Mouse (Mus musculus): ENCODE data around the gene Pnkp. TPM values are rescaled to one million over a fixed set of nuclear protein-coding genes. Genes with fewer than 3 reads are reported as not detected.

Pnkp gene
- total and polyA plus RNA-seq, 2 experiments = 20.8 to 45.7 TPM

DNA sequence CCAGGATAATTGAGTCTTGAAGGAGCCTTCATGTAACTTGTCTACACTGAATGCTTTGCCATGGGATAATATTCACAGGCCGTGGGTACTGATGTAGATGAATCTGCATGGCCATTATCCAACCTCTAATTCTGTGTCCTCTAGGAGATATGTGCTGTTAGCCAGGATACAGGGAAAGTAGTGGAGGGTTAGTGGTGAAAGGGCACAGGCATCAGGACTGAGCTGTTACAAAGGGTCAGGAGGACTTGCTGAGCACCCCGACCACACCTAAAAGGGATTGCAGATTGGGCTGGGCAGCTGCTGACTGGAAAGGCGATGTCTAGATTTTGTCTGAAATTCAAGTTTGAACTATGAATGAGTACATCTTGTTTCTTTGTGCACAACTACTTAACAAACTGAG, 36.4 kb upstream of the Pnkp start:
- Histone ChIP-seq H3K4me3 (ENCODE audit: insufficient read depth, low read depth, low read length) (no peak overlapping the region), H3K27me3 (ENCODE audit: control insufficient read depth, insufficient read depth, low read length) (no peaks in the 10 kb centered on the region), H3K79me2 (ENCODE audit: control insufficient read depth, insufficient read depth, low read length) (peaks cover 44% of the 10 kb centered on the region), H3K4me1 (ENCODE audit: control insufficient read depth, insufficient read depth, low read length) (peaks cover 27% of the 10 kb centered on the region), H3K27ac (replicated peaks; ENCODE audit: insufficient read depth, low read depth, low read length) (peak overlapping the region; percentile 73), H3K9ac (ENCODE audit: low read depth, low read length) (peak overlapping the region; percentile 14; the same call in 1 of the 2 replicates), H3K36me3 (ENCODE audit: control insufficient read depth, insufficient read depth, low read length) (no peaks in the 10 kb centered on the region)
- no peak for TF ChIP-seq POLR2A (IDR thresholded peaks at IDR 0.05; ENCODE audit: extremely low read depth, insufficient read depth, low read length)
- no peak for TF ChIP-seq CTCF (IDR thresholded peaks at IDR 0.05; ENCODE audit: low read depth, low read length)
- WGBS = 35% methylated on average over 3 of the region's 3 CpGs
- DNase-seq (ENCODE audit: extremely low read depth, low read depth, low spot score) = peak; percentile 65

DNA sequence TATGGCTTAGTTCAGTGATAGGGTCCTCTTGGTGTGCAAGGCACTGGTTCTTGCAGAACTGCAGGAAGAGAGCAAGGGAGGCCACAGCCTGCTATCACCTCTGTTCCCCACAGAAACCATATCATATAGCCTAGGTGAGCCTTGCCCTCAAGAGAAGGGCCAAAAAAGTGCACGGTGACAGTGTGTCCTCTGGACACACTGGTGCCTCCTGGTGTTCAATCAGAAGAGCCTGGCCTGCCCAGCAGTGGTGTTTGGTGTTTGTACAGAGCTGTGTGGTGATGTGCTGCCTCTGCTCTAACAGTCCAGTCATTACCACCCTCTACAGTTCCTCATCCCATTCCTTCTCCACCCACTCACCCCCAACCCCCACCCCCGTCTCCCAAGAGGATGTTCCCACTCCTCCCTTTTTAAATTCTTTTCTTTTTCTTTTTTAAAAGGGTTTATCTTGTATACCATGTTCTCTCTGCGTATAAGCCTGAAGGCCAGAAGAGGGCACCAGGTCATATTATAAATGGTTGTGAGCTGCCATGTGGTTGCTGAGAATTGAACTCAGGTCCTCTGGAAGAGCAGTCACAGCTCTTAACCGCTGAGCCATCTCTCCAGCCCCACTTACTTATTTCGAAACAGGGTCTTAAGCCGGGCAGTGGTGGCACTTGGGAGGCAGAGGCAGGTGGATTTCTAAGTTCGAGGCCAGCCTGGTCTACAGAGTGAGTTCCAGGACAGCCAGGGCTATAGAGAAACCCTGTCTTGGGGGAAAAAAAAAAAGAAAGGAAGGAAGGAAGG, 35.1 kb upstream of the Pnkp start:
- H3K79me2 ChIP-seq (ENCODE audit: control insufficient read depth, insufficient read depth, low read length) = peaks cover 52% of the 10 kb centered on the region
- H3K36me3 ChIP-seq (ENCODE audit: control insufficient read depth, insufficient read depth, low read length) = no peaks in the 10 kb centered on the region
- H3K9ac ChIP-seq (ENCODE audit: low read depth, low read length) = no peak overlapping the region
- peak; percentile 53 for TF ChIP-seq CTCF (IDR thresholded peaks at IDR 0.05; ENCODE audit: low read depth, low read length)
- TF ChIP-seq POLR2A (IDR thresholded peaks at IDR 0.05; ENCODE audit: extremely low read depth, insufficient read depth, low read length) = no peak
- WGBS = 72% methylated on average over 7 of the region's 7 CpGs
- no peak overlapping the region for H3K27ac ChIP-seq (replicated peaks; ENCODE audit: insufficient read depth, low read depth, low read length)
- H3K27me3 ChIP-seq (ENCODE audit: control insufficient read depth, insufficient read depth, low read length) = no peaks in the 10 kb centered on the region
- peak; percentile 34 for DNase-seq (ENCODE audit: extremely low read depth, low read depth, low spot score)
- H3K4me3 ChIP-seq (ENCODE audit: insufficient read depth, low read depth, low read length) = no peak overlapping the region
- peaks cover 27% of the 10 kb centered on the region for H3K4me1 ChIP-seq (ENCODE audit: control insufficient read depth, insufficient read depth, low read length)

DNA sequence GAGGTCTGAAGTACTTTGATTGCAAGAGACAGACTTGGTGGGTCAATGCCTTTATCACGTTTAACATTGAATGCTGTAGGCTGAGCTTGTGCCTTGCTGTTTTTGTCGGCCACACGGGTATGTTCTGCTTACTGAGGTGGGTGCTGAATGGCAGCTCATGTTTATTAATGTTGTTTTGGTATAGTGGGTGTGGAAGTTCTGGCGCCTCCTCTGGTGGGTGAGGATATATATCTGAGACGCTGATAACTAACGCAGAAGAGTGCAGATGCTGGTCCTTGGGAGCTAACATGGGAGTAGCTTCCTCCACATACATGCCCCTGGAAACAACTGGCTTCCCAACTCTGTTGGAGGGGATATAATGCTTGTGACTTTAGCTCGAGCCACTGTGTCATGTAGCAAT, 33.5 kb upstream of the Pnkp start:
- H3K36me3 ChIP-seq (ENCODE audit: control insufficient read depth, insufficient read depth, low read length) = peaks cover under 1% of the 10 kb centered on the region; the same call in 1 of the 2 replicates
- H3K79me2 ChIP-seq (ENCODE audit: control insufficient read depth, insufficient read depth, low read length) = peaks cover 64% of the 10 kb centered on the region
- WGBS = 53% methylated on average over 7 of the region's 7 CpGs
- no peaks in the 10 kb centered on the region for H3K27me3 ChIP-seq (ENCODE audit: control insufficient read depth, insufficient read depth, low read length)
- no peak overlapping the region for H3K9ac ChIP-seq (ENCODE audit: low read depth, low read length)
- no peak overlapping the region for H3K4me3 ChIP-seq (ENCODE audit: insufficient read depth, low read depth, low read length)
- peaks cover 17% of the 10 kb centered on the region for H3K4me1 ChIP-seq (ENCODE audit: control insufficient read depth, insufficient read depth, low read length)
- no peak for DNase-seq (ENCODE audit: extremely low read depth, low read depth, low spot score)
- no peak for TF ChIP-seq POLR2A (IDR thresholded peaks at IDR 0.05; ENCODE audit: extremely low read depth, insufficient read depth, low read length)
- H3K27ac ChIP-seq (replicated peaks; ENCODE audit: insufficient read depth, low read depth, low read length) = no peak overlapping the region

DNA sequence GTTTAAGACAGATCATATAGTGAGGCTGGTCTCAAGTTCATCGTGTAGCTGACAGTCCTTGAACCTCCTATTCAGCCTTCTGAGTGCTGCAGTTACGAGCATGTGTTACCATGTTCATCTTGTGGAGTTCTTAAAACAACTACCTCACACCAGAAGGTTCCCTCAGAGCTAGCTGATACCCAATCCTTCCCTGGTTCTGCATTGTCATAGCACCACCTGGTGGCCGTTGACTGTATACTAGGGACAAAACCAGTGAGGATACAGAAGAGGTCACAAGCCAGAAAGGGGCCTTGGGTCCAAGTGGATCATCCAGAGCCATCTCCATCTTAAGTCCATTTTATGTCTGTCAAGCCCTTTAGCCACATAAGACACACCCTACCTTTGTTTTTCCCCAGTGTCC, 32.1 kb upstream of the Pnkp start:
- H3K27ac ChIP-seq (replicated peaks; ENCODE audit: insufficient read depth, low read depth, low read length) = no peak overlapping the region
- peaks cover 10% of the 10 kb centered on the region for H3K4me1 ChIP-seq (ENCODE audit: control insufficient read depth, insufficient read depth, low read length)
- WGBS = 21% methylated on average over 3 of the region's 3 CpGs
- H3K36me3 ChIP-seq (ENCODE audit: control insufficient read depth, insufficient read depth, low read length) = peaks cover 5% of the 10 kb centered on the region; the same call in 1 of the 2 replicates
- TF ChIP-seq CTCF (IDR thresholded peaks at IDR 0.05; ENCODE audit: low read depth, low read length) = peak; percentile 68
- TF ChIP-seq POLR2A (IDR thresholded peaks at IDR 0.05; ENCODE audit: extremely low read depth, insufficient read depth, low read length) = no peak
- no peak overlapping the region for H3K9ac ChIP-seq (ENCODE audit: low read depth, low read length)
- no peak overlapping the region for H3K4me3 ChIP-seq (ENCODE audit: insufficient read depth, low read depth, low read length)
- peak; percentile 56 for DNase-seq (ENCODE audit: extremely low read depth, low read depth, low spot score)
- H3K27me3 ChIP-seq (ENCODE audit: control insufficient read depth, insufficient read depth, low read length) = no peaks in the 10 kb centered on the region
- H3K79me2 ChIP-seq (ENCODE audit: control insufficient read depth, insufficient read depth, low read length) = peaks cover 78% of the 10 kb centered on the region

DNA sequence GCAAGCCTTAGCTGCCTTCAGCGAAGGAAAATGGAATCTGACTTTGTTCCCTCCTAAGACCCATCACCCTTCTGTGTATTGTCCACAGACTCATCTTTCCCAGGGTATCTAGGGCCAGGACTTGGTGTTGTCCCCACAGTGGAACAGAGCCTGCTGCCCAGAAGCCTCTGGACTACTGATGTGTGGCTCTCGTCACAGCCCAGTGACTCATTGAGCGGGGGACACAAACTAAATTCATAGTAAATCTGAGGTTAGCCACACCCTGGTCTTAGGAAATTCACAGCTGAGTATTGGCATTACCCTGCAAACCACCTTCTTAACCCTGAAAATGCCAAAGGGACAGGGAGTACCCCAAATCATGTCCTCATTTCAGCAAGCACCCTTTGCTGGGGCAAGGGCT, 30.2 kb upstream of the Pnkp start:
- H3K27me3 ChIP-seq (ENCODE audit: control insufficient read depth, insufficient read depth, low read length) = no peaks in the 10 kb centered on the region

DNA sequence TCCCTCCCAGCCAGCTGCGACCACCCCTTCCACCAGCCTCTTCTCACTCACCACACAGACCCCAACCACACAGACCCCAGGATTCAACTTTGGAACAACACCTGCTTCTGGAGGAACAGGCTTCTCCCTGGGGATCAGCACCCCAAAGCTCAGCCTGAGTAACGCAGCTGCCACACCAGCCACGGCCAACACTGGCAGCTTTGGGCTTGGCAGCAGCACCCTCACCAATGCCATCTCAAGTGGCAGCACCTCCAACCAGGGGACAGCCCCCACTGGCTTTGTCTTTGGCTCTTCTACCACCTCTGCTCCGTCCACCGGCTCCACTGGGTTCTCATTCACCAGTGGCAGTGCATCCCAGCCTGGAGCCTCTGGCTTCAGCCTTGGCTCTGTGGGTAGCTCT, 28.2 kb upstream of the Pnkp start:
- Histone ChIP-seq H3K36me3 (ENCODE audit: control insufficient read depth, insufficient read depth, low read length) (peaks cover 11% of the 10 kb centered on the region; the same call in 1 of the 2 replicates), H3K4me1 (ENCODE audit: control insufficient read depth, insufficient read depth, low read length) (no peaks in the 10 kb centered on the region; the same call in 1 of the 2 replicates), H3K9ac (ENCODE audit: low read depth, low read length) (no peak overlapping the region), H3K4me3 (ENCODE audit: insufficient read depth, low read depth, low read length) (no peak overlapping the region), H3K79me2 (ENCODE audit: control insufficient read depth, insufficient read depth, low read length) (peaks cover 51% of the 10 kb centered on the region), H3K27ac (replicated peaks; ENCODE audit: insufficient read depth, low read depth, low read length) (no peak overlapping the region), H3K27me3 (ENCODE audit: control insufficient read depth, insufficient read depth, low read length) (no peaks in the 10 kb centered on the region)
- DNase-seq (ENCODE audit: extremely low read depth, low read depth, low spot score) = no peak
- no peak for TF ChIP-seq POLR2A (IDR thresholded peaks at IDR 0.05; ENCODE audit: extremely low read depth, insufficient read depth, low read length)
- no peak for TF ChIP-seq CTCF (IDR thresholded peaks at IDR 0.05; ENCODE audit: low read depth, low read length)
- 89% methylated on average over 5 of the region's 5 CpGs for WGBS

More for the DNA sequence above, 30.2 kb upstream of the Pnkp start:
- peaks cover 64% of the 10 kb centered on the region for H3K79me2 ChIP-seq (ENCODE audit: control insufficient read depth, insufficient read depth, low read length)
- H3K4me3 ChIP-seq (ENCODE audit: insufficient read depth, low read depth, low read length) = no peak overlapping the region
- no peaks in the 10 kb centered on the region for H3K4me1 ChIP-seq (ENCODE audit: control insufficient read depth, insufficient read depth, low read length)
- TF ChIP-seq CTCF (IDR thresholded peaks at IDR 0.05; ENCODE audit: low read depth, low read length) (no peak), POLR2A (IDR thresholded peaks at IDR 0.05; ENCODE audit: extremely low read depth, insufficient read depth, low read length) (no peak)
- WGBS = 82% methylated on average over 3 of the region's 3 CpGs
- peaks cover 11% of the 10 kb centered on the region; the same call in 1 of the 2 replicates for H3K36me3 ChIP-seq (ENCODE audit: control insufficient read depth, insufficient read depth, low read length)
- no peak overlapping the region for H3K27ac ChIP-seq (replicated peaks; ENCODE audit: insufficient read depth, low read depth, low read length)
- H3K9ac ChIP-seq (ENCODE audit: low read depth, low read length) = no peak overlapping the region
- no peak for DNase-seq (ENCODE audit: extremely low read depth, low read depth, low spot score)
